Mouse (Mus musculus): ENCODE measurements around the gene Rbms2.
"Not testable (repeated sequence)": the region's sequence is repeated elsewhere in the genome, so short reads cannot be mapped to it uniquely, and the experiment has no call there.

The Rbms2 gene
- long read RNA-seq, experiment 1, transcript Rbms2-201 (13 exons, 1,481 nt) = major isoform, 8 of 15 reads
- long read RNA-seq, experiment 1, partial matches to known transcripts = 3 of 15 reads
- long read RNA-seq, experiment 1, other reads (novel, unspliced or antisense) = 2 of 15 reads
- long read RNA-seq, experiment 2, transcript Rbms2-201 (13 exons, 1,481 nt) = major isoform, 11 of 21 reads
- long read RNA-seq, experiment 2, partial matches to known transcripts = 0 of 21 reads
- long read RNA-seq, experiment 2, other reads (novel, unspliced or antisense) = 9 of 21 reads

GRCm38 (mm10) chr10:128179989-128180388, at the start of gene Rbms2:
TSS of gene Rbms2 (minus strand) at chr10:128180297.
- intact Hi-C loops (cut with DNase I) = no loop called here

GRCm38 (mm10) chr10:128228009-128228408, 47.9 kb upstream of the Rbms2 start:
- intact Hi-C loops (cut with DNase I) = no loop called here

GRCm38 (mm10) chr10:128227592-128227991, 47.5 kb upstream of the Rbms2 start:
- intact Hi-C loops (cut with DNase I) = no loop called here

- intact Hi-C loops (cut with DNase I) = no loop called here
These were observed 45.4 kb upstream of the Rbms2 start, which contains the start of gene Mip for GRCm38 (mm10) chr10:128225538-128225937. TSS of gene Mip (plus strand) at chr10:128225838.

- intact Hi-C loops (cut with DNase I) = no loop called here
These were observed 45.0 kb upstream of the Rbms2 start for GRCm38 (mm10) chr10:128225064-128225463.

- intact Hi-C loops (cut with DNase I) = loop anchor here (5.0 kb wide), 1 partner anchor 61 kb away; no protein-coding TSS in a partner anchor
These were observed 41.6 kb upstream of the Rbms2 start for GRCm38 (mm10) chr10:128221533-128222286.

GRCm38 (mm10) chr10:128218387-128219117, 38.5 kb upstream of the Rbms2 start:
- intact Hi-C loops (cut with DNase I) = no loop called here

- intact Hi-C loops (cut with DNase I) = no loop called here
These were observed 34.9 kb upstream of the Rbms2 start for GRCm38 (mm10) chr10:128214981-128215380.

- intact Hi-C loops (cut with DNase I) = not testable (repeated sequence)
These were observed 34.0 kb upstream of the Rbms2 start for GRCm38 (mm10) chr10:128214112-128214511.

GRCm38 (mm10) chr10:128212871-128213323, 32.8 kb upstream of the Rbms2 start:
- intact Hi-C loops (cut with DNase I) = no loop called here

GRCm38 (mm10) chr10:128212148-128212547, 32.1 kb upstream of the Rbms2 start:
- intact Hi-C loops (cut with DNase I) = no loop called here

GRCm38 (mm10) chr10:128211390-128212108, 31.5 kb upstream of the Rbms2 start, which contains the start of gene Spryd4:
TSS of gene Spryd4 (minus strand) at chr10:128211807.
- intact Hi-C loops (cut with DNase I) = no loop called here

- intact Hi-C loops (cut with DNase I) = no loop called here
These were observed 30.9 kb upstream of the Rbms2 start for GRCm38 (mm10) chr10:128210954-128211353.

GRCm38 (mm10) chr10:128210131-128210530, 30.0 kb upstream of the Rbms2 start:
- intact Hi-C loops (cut with DNase I) = no loop called here

GRCm38 (mm10) chr10:128209311-128210009, 29.4 kb upstream of the Rbms2 start:
- intact Hi-C loops (cut with DNase I) = no loop called here

GRCm38 (mm10) chr10:128208326-128208725, 28.2 kb upstream of the Rbms2 start:
- intact Hi-C loops (cut with DNase I) = no loop called here

GRCm38 (mm10) chr10:128204941-128205340, 24.8 kb upstream of the Rbms2 start:
- intact Hi-C loops (cut with DNase I) = no loop called here

GRCm38 (mm10) chr10:128201856-128202255, 21.8 kb upstream of the Rbms2 start:
- intact Hi-C loops (cut with DNase I) = no loop called here

GRCm38 (mm10) chr10:128194551-128195461, 14.7 kb upstream of the Rbms2 start:
- intact Hi-C loops (cut with DNase I) = no loop called here
